Mouse (Mus musculus) neural tube, embryonic 11.5 days (tissue): ENCODE measurements around the gene Tbxa2r. TPM values are rescaled to one million over a fixed set of nuclear protein-coding genes. Genes with fewer than 3 reads are reported as not detected.

Source experiments
- ATAC-seq: fragments of 200-750 bp; cut with Nextera tagmentation; 2 replicates; pipeline ENCODE4 v1.8.0; 2017; ENCODE audit warnings: moderate number of reproducible peaks, mild to moderate bottlenecking, moderate TSS enrichment, moderate library complexity; ENCODE audit not compliant: insufficient read depth, low FRiP score, low TSS enrichment
- DNase-seq: peaks from one replicate; pipeline ENCODE4 v3.0.0-alpha.2; 2015; ENCODE audit warnings: low spot score
- H3K27ac ChIP-seq: fragments of 300-500 bp; sonication (generic); 2 replicates; pipeline ENCODE4 v1.5.1; 2014; ENCODE audit warnings: low read depth, mild to moderate bottlenecking, low read length
- H3K27me3 ChIP-seq: fragments of 300-500 bp; sonication (generic); 2 replicates; pipeline ENCODE4 v1.6.1; 2014; ENCODE audit warnings: mild to moderate bottlenecking, low read length, mixed read lengths; ENCODE audit not compliant: control insufficient read depth, insufficient read depth
- H3K36me3 ChIP-seq: fragments of 300-500 bp; sonication (generic); 2 replicates; pipeline ENCODE4 v1.6.1; 2014; ENCODE audit warnings: mild to moderate bottlenecking, low read length, moderate library complexity, mixed read lengths; ENCODE audit not compliant: control insufficient read depth, insufficient read depth
- H3K4me1 ChIP-seq: fragments of 300-500 bp; sonication (generic); 2 replicates; pipeline ENCODE4 v1.6.1; 2014; ENCODE audit warnings: low read length, mixed read lengths; ENCODE audit not compliant: control insufficient read depth, insufficient read depth
- H3K4me2 ChIP-seq: fragments of 300-500 bp; sonication (generic); 2 replicates; pipeline ENCODE4 v1.6.1; 2014; ENCODE audit warnings: low read depth, mild to moderate bottlenecking, moderate library complexity
- H3K4me3 ChIP-seq: fragments of 300-500 bp; sonication (generic); 2 replicates; pipeline ENCODE4 v1.5.1; 2014; ENCODE audit warnings: low read depth, low read length
- H3K9ac ChIP-seq: fragments of 300-500 bp; sonication (generic); 2 replicates; pipeline ENCODE4 v1.6.1; 2014; ENCODE audit warnings: mild to moderate bottlenecking, low read length
- H3K9me3 ChIP-seq: fragments of 300-500 bp; sonication (generic); 2 replicates; pipeline ENCODE4 v1.6.1; 2016; ENCODE audit warnings: low read length; ENCODE audit not compliant: control insufficient read depth
- WGBS: fragments of 180-500 bp; shearing (Covaris S2); extraction: QIAGEN DNeasy Blood & Tissue Kit; methylation state at CpG from one replicate; pipeline ENCODE4 v1.1.7; 2014; 5-methylcytosine and 5-hydroxymethylcytosine counted together
- polyA plus RNA-seq: library from polyadenylated mRNA; unstranded; fragments of >200 nt; fragmentation: Nextera tagmentation; extraction: Ambion mirVana; gene quantifications from 2 replicates; pipeline ENCODE4 v1.2.1, GENCODE M21; 2014

Tbxa2r gene
- polyA plus RNA-seq, 1 experiment from 2014 or later, result 1.8 TPM

- Histone ChIP-seq H3K4me1 (peaks cover 3% of the 10 kb centered on the region; the same call in 1 of the 2 replicates), H3K36me3 (no peaks in the 10 kb centered on the region; the same call in 1 of the 2 replicates), H3K4me3 (peak within 1 kb of the TSS; percentile 34), H3K27me3 (peaks cover 49% of the 10 kb centered on the region), H3K9me3 (no peaks in the 10 kb centered on the region), H3K9ac (peak within 1 kb of the TSS; percentile 39), H3K27ac (no peak within 1 kb of the TSS), H3K4me2 (peak within 1 kb of the TSS; percentile 64)
- ATAC-seq (no peak), DNase-seq (no peak)
- 4% methylated on average over 59 of the region's 67 CpGs for WGBS
Measured at GRCm38 (mm10) chr10:81342686-81343505, 14.4 kb downstream of the Tbxa2r start, which contains the start of gene Gipc3. Gene Gipc3 (minus strand): TSS chr10:81343266.

GRCm38 (mm10) chr10:81344421-81345161, 16.1 kb downstream of the Tbxa2r start:
- 59% methylated on average over 8 of the region's 8 CpGs for WGBS
- DNase-seq, result no peak
- ATAC-seq, result no peak
- no peaks in the 10 kb centered on the region; the same call in none of the 2 replicates for H3K36me3 ChIP-seq
- H3K9ac ChIP-seq, result no peak overlapping the region
- H3K4me3 ChIP-seq, result no peak overlapping the region
- H3K27me3 ChIP-seq, result peaks cover 42% of the 10 kb centered on the region
- H3K4me2 ChIP-seq, result no peak overlapping the region
- no peaks in the 10 kb centered on the region for H3K9me3 ChIP-seq
- H3K4me1 ChIP-seq, result peaks cover 11% of the 10 kb centered on the region
- H3K27ac ChIP-seq, result no peak overlapping the region

- no peaks in the 10 kb centered on the region; the same call in none of the 2 replicates for H3K36me3 ChIP-seq
- DNase-seq (no peak), ATAC-seq (no peak)
- WGBS, result 80% methylated on average over 4 of the region's 4 CpGs
- H3K9me3 ChIP-seq, result no peaks in the 10 kb centered on the region
- H3K4me1 ChIP-seq, result peaks cover 14% of the 10 kb centered on the region
- no peak overlapping the region for H3K27ac ChIP-seq
- no peak overlapping the region for H3K4me2 ChIP-seq
- H3K4me3 ChIP-seq, result no peak overlapping the region
- no peak overlapping the region for H3K9ac ChIP-seq
- H3K27me3 ChIP-seq, result peaks cover 42% of the 10 kb centered on the region
Measured at GRCm38 (mm10) chr10:81345162-81345534, 16.6 kb downstream of the Tbxa2r start.

- Histone ChIP-seq H3K4me2 (peak overlapping the region; percentile 39), H3K9ac (no peak overlapping the region), H3K4me1 (peaks cover 16% of the 10 kb centered on the region), H3K36me3 (no peaks in the 10 kb centered on the region; the same call in none of the 2 replicates), H3K27me3 (peaks cover 37% of the 10 kb centered on the region), H3K9me3 (no peaks in the 10 kb centered on the region), H3K27ac (no peak overlapping the region), H3K4me3 (0 out of 2 replicates have a peak overlapping the region, but pooled peaks have one; percentile 10)
- DNase-seq (peak; percentile 73), ATAC-seq (no peak)
- 6% methylated on average over 55 of the region's 55 CpGs for WGBS
Measured at GRCm38 (mm10) chr10:81346453-81347067, 18.0 kb downstream of the Tbxa2r start.

- Histone ChIP-seq H3K4me2 (peak overlapping the region; percentile 74), H3K36me3 (no peaks in the 10 kb centered on the region; the same call in none of the 2 replicates), H3K27ac (no peak overlapping the region), H3K27me3 (peaks cover 13% of the 10 kb centered on the region), H3K9ac (peak overlapping the region; percentile 87), H3K9me3 (no peaks in the 10 kb centered on the region), H3K4me3 (peak overlapping the region; percentile 94), H3K4me1 (peaks cover 16% of the 10 kb centered on the region)
- no peak for ATAC-seq
- WGBS, result 5% methylated on average over 12 of the region's 12 CpGs
- no peak for DNase-seq
Measured at GRCm38 (mm10) chr10:81349146-81349545, 20.6 kb downstream of the Tbxa2r start.

- Histone ChIP-seq H3K4me2 (peak overlapping the region; percentile 74), H3K27me3 (peaks cover 6% of the 10 kb centered on the region), H3K36me3 (no peaks in the 10 kb centered on the region; the same call in none of the 2 replicates), H3K9me3 (no peaks in the 10 kb centered on the region), H3K4me1 (peaks cover 16% of the 10 kb centered on the region), H3K4me3 (peak overlapping the region; percentile 94), H3K9ac (peak overlapping the region; percentile 87), H3K27ac (peak overlapping the region; percentile 11; the same call in 1 of the 2 replicates)
- WGBS, result under 1% methylated on average over 29 of the region's 29 CpGs
- ATAC-seq (peak; percentile 13), DNase-seq (no peak)
Measured at GRCm38 (mm10) chr10:81349961-81350350, 21.4 kb downstream of the Tbxa2r start.

GRCm38 (mm10) chr10:81350351-81351063, 22.0 kb downstream of the Tbxa2r start, which contains the start of gene Hmg20b:
Gene Hmg20b (minus strand): TSS chr10:81350480.
- H3K9me3 ChIP-seq, result no peaks in the 10 kb centered on the region
- H3K4me2 ChIP-seq, result peak within 1 kb of the TSS; percentile 74
- peak within 1 kb of the TSS; percentile 87 for H3K9ac ChIP-seq
- 0 out of 2 replicates have a peak, but pooled peaks cover 3% of the 10 kb centered on the region for H3K27me3 ChIP-seq
- DNase-seq (peak; percentile 99), ATAC-seq (peak; percentile 96)
- WGBS, result 1% methylated on average over 54 of the region's 54 CpGs
- peak within 1 kb of the TSS; percentile 94 for H3K4me3 ChIP-seq
- H3K4me1 ChIP-seq, result peaks cover 16% of the 10 kb centered on the region
- H3K36me3 ChIP-seq, result no peaks in the 10 kb centered on the region; the same call in none of the 2 replicates
- H3K27ac ChIP-seq, result peak within 1 kb of the TSS; percentile 11; the same call in 1 of the 2 replicates
